Mouse (Mus musculus): ENCODE measurements around the gene Pth2.

The Pth2 gene

GRCm38 (mm10) chr7:45198961-45199360, 18.2 kb downstream of the Pth2 start:
- no peak for DNase-seq

GRCm38 (mm10) chr7:45202654-45203053, 21.9 kb downstream of the Pth2 start:
- DNase-seq: no peak

- DNase-seq: peak; percentile 82 to 84
These were observed 23.8 kb downstream of the Pth2 start, which contains the start of gene Ccdc155 for GRCm38 (mm10) chr7:45204380-45205143. Ccdc155 (minus strand) TSS chr7:45204892.

- DNase-seq: no peak
These were observed 27.5 kb downstream of the Pth2 start for GRCm38 (mm10) chr7:45208260-45208659.

- no peak for DNase-seq
These were observed 30.3 kb downstream of the Pth2 start for GRCm38 (mm10) chr7:45211070-45211469.

- no peak for DNase-seq
These were observed 31.1 kb downstream of the Pth2 start, which contains the start of gene Dkkl1 for GRCm38 (mm10) chr7:45211851-45212251. Dkkl1 (minus strand) TSS chr7:45212147.

GRCm38 (mm10) chr7:45212356-45212755, 31.6 kb downstream of the Pth2 start:
- DNase-seq: no peak

- no peak for DNase-seq
These were observed 32.9 kb downstream of the Pth2 start for GRCm38 (mm10) chr7:45213708-45214107.

- peak in 1 of 2 experiments; percentile 15 for DNase-seq
These were observed 35.1 kb downstream of the Pth2 start, which contains the start of gene Tead2 for GRCm38 (mm10) chr7:45215673-45216441. Tead2 (plus strand) TSS chr7:45215753.

- DNase-seq: peak in 1 of 2 experiments; percentile 29
These were observed 35.8 kb downstream of the Pth2 start for GRCm38 (mm10) chr7:45216442-45217183.

GRCm38 (mm10) chr7:45221680-45222079, 40.9 kb downstream of the Pth2 start:
- DNase-seq: no peak

GRCm38 (mm10) chr7:45224826-45225225, 44.0 kb downstream of the Pth2 start:
- DNase-seq: no peak

- no peak for DNase-seq
These were observed 45.6 kb downstream of the Pth2 start for GRCm38 (mm10) chr7:45226421-45226820.

GRCm38 (mm10) chr7:45228548-45228947, 47.8 kb downstream of the Pth2 start:
- no peak for DNase-seq

- DNase-seq: no peak
These were observed 48.3 kb downstream of the Pth2 start for GRCm38 (mm10) chr7:45229046-45229445.

GRCm38 (mm10) chr7:45229459-45230203, 48.8 kb downstream of the Pth2 start:
- DNase-seq: no peak

GRCm38 (mm10) chr7:45231192-45231591, 50.4 kb downstream of the Pth2 start:
- DNase-seq: no peak

All from kidney, adult 8-10 months (tissue).